Mouse (Mus musculus) cerebellum, adult 18-20 months (tissue): ENCODE data around the gene Msh4.

Experiments used
- DNase-seq, 2 experiments: peaks; one replicate each; pipeline ENCODE4 v3.0.0; 2021

The Msh4 gene

GRCm38 (mm10) chr3:153808406-153808805 lies 97.5 kb downstream of the Msh4 start:
- no peak for DNase-seq

GRCm38 (mm10) chr3:153807444-153808149 lies 98.3 kb downstream of the Msh4 start:
- DNase-seq = no peak
